Mouse (Mus musculus): ENCODE data around the gene Slc35g3.

- TF ChIP-seq MAX (IDR thresholded peaks at IDR 0.05; ENCODE audit: low read depth) = no peak
- no peak for TF ChIP-seq POLR2A (IDR thresholded peaks at IDR 0.05; ENCODE audit: insufficient read length, low read depth)
- TF ChIP-seq POLR2AphosphoS2 (IDR thresholded peaks at IDR 0.05; ENCODE audit: insufficient read length, low read depth) = no peak
- TF ChIP-seq USF1 (IDR thresholded peaks at IDR 0.05; ENCODE audit: low read depth) = no peak
- no peak for TF ChIP-seq CEBPB (IDR thresholded peaks at IDR 0.05; ENCODE audit: insufficient read depth, poor library complexity, severe bottlenecking)
- TF ChIP-seq MYOD1 (IDR thresholded peaks at IDR 0.05; ENCODE audit: control insufficient read depth in 1 of 3, insufficient read length in 2 of 3, low read depth in 2 of 3) = no peak
- no peak for TF ChIP-seq TCF12 (IDR thresholded peaks at IDR 0.05; ENCODE audit: insufficient read depth, poor library complexity, severe bottlenecking)
- TF ChIP-seq TCF3 (IDR thresholded peaks at IDR 0.05; ENCODE audit: insufficient read length, low read depth) = no peak
- no peak for TF ChIP-seq E2F4 (IDR thresholded peaks at IDR 0.05; ENCODE audit: insufficient read depth)
- TF ChIP-seq MYOG (IDR thresholded peaks at IDR 0.05; ENCODE audit: control insufficient read depth in 1 of 3, insufficient read depth in 1 of 3, insufficient read length in 2 of 3, low read depth in 2 of 3) = no peak
Measured at GRCm38 (mm10) chr11:69803328-69803727, 41.6 kb upstream of the Slc35g3 start.

All from myocyte (in vitro differentiated cells).